Mouse (Mus musculus): ENCODE measurements around the gene Ubb. TPM values are rescaled to one million over a fixed set of nuclear protein-coding genes. Genes with fewer than 3 reads are reported as not detected.

Gene Ubb
- polyA plus RNA-seq, 1 experiment from 2014 or later = 3,903 TPM

DNA sequence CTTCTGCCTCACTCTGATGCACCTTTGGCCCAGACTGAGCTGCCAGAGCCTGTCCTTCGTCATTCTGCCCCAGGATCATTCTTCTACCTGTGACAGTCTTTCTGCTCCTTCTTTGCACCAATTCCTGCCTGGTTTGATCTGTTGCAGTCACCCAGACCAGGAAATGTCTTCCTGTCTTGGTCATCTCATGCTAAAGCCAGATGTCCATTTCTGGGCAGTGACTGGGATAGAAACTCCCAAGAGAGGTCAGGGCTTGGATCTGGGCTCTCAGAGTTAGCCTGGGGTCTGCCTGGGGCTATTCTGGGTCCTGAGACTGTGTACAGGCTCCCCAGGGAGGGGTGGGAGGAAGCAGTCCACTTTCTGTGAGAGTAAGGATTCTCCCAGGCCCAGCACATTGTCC is 15.2 kb downstream of the Ubb start:
- no peaks in the 10 kb centered on the region for H3K27me3 ChIP-seq (ENCODE audit: control insufficient read depth, insufficient read depth, low read length)
- no peak for ATAC-seq (ENCODE audit: insufficient read depth, low FRiP score, low TSS enrichment)
- H3K27ac ChIP-seq (ENCODE audit: low read depth, low read length) = no peak overlapping the region
- no peaks in the 10 kb centered on the region for H3K4me1 ChIP-seq (ENCODE audit: control insufficient read depth, insufficient read depth, low read length)
- no peaks in the 10 kb centered on the region for H3K36me3 ChIP-seq (ENCODE audit: control insufficient read depth, insufficient read depth, low read length)
- no peak overlapping the region for H3K4me3 ChIP-seq (ENCODE audit: low read depth, low read length)
- H3K9ac ChIP-seq (ENCODE audit: low read length) = no peak overlapping the region
- H3K9me3 ChIP-seq (ENCODE audit: control insufficient read depth, low read length) = no peaks in the 10 kb centered on the region
- DNase-seq (ENCODE audit: low spot score) = no peak
- H3K4me2 ChIP-seq (ENCODE audit: low read depth) = no peak overlapping the region
- 76% methylated on average over 1 of the region's 1 CpGs for WGBS

DNA sequence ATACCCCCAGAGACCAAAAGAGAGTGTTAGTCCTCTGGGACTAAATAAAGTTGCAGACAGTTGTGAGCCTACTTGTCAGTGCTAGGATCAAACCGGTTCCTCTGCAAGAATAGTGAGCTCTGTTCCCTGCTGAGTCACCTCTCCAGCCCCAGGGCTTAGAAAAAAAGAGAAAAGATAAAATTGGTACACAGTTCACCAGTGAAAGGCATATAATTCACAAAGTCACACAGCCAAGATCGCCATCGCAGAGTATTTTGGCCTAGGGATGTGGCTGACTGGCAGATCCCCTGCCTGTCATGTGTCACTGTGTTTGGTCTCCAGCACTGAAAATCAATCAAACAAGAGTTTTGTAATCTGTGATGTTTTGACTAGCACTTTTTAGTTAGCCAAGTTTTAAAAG is 17.3 kb downstream of the Ubb start:
- Histone ChIP-seq H3K9ac (ENCODE audit: low read length) (no peak overlapping the region), H3K27me3 (ENCODE audit: control insufficient read depth, insufficient read depth, low read length) (no peaks in the 10 kb centered on the region), H3K27ac (ENCODE audit: low read depth, low read length) (no peak overlapping the region), H3K4me3 (ENCODE audit: low read depth, low read length) (no peak overlapping the region), H3K9me3 (ENCODE audit: control insufficient read depth, low read length) (no peaks in the 10 kb centered on the region), H3K4me1 (ENCODE audit: control insufficient read depth, insufficient read depth, low read length) (no peaks in the 10 kb centered on the region), H3K4me2 (ENCODE audit: low read depth) (no peak overlapping the region), H3K36me3 (ENCODE audit: control insufficient read depth, insufficient read depth, low read length) (no peaks in the 10 kb centered on the region)
- 77% methylated on average over 3 of the region's 3 CpGs for WGBS
- ATAC-seq (ENCODE audit: insufficient read depth, low FRiP score, low TSS enrichment) (no peak), DNase-seq (ENCODE audit: low spot score) (no peak)

GRCm38 (mm10) chr11:62573959-62574702 is 23.2 kb downstream of the Ubb start, which contains the start of gene Trpv2:
TSS of gene Trpv2 (plus strand) at chr11:62574486.
- Histone ChIP-seq H3K27me3 (ENCODE audit: control insufficient read depth, insufficient read depth, low read length) (no peaks in the 10 kb centered on the region), H3K36me3 (ENCODE audit: control insufficient read depth, insufficient read depth, low read length) (no peaks in the 10 kb centered on the region), H3K4me2 (ENCODE audit: low read depth) (peak within 1 kb of the TSS; percentile 97), H3K27ac (ENCODE audit: low read depth, low read length) (no peak within 1 kb of the TSS), H3K9me3 (ENCODE audit: control insufficient read depth, low read length) (no peaks in the 10 kb centered on the region), H3K4me3 (ENCODE audit: low read depth, low read length) (peak within 1 kb of the TSS; percentile 47), H3K4me1 (ENCODE audit: control insufficient read depth, insufficient read depth, low read length) (no peaks in the 10 kb centered on the region), H3K9ac (ENCODE audit: low read length) (peak within 1 kb of the TSS; percentile 61)
- ATAC-seq (ENCODE audit: insufficient read depth, low FRiP score, low TSS enrichment) (no peak), DNase-seq (ENCODE audit: low spot score) (no peak)
- WGBS = 87% methylated on average over 6 of the region's 6 CpGs

- 85% methylated on average over 4 of the region's 4 CpGs for WGBS
Measured at GRCm38 (mm10) chr11:62574703-62575085, 23.7 kb downstream of the Ubb start.

GRCm38 (mm10) chr11:62575297-62575658 is 24.3 kb downstream of the Ubb start:
- Histone ChIP-seq H3K4me1 (ENCODE audit: control insufficient read depth, insufficient read depth, low read length) (no peaks in the 10 kb centered on the region), H3K27ac (ENCODE audit: low read depth, low read length) (no peak overlapping the region), H3K4me3 (ENCODE audit: low read depth, low read length) (peak overlapping the region; percentile 47), H3K4me2 (ENCODE audit: low read depth) (peak overlapping the region; percentile 97), H3K36me3 (ENCODE audit: control insufficient read depth, insufficient read depth, low read length) (no peaks in the 10 kb centered on the region), H3K27me3 (ENCODE audit: control insufficient read depth, insufficient read depth, low read length) (no peaks in the 10 kb centered on the region), H3K9ac (ENCODE audit: low read length) (peak overlapping the region; percentile 61), H3K9me3 (ENCODE audit: control insufficient read depth, low read length) (no peaks in the 10 kb centered on the region)
- peak; percentile 91 for DNase-seq (ENCODE audit: low spot score)
- 5% methylated on average over 9 of the region's 9 CpGs for WGBS
- ATAC-seq (ENCODE audit: insufficient read depth, low FRiP score, low TSS enrichment) = peak; percentile 74

More at GRCm38 (mm10) chr11:62574703-62575085, 23.7 kb downstream of the Ubb start:
- DNase-seq (ENCODE audit: low spot score) (no peak), ATAC-seq (ENCODE audit: insufficient read depth, low FRiP score, low TSS enrichment) (no peak)
- no peaks in the 10 kb centered on the region for H3K9me3 ChIP-seq (ENCODE audit: control insufficient read depth, low read length)
- H3K27me3 ChIP-seq (ENCODE audit: control insufficient read depth, insufficient read depth, low read length) = no peaks in the 10 kb centered on the region
- H3K36me3 ChIP-seq (ENCODE audit: control insufficient read depth, insufficient read depth, low read length) = no peaks in the 10 kb centered on the region
- no peak overlapping the region for H3K9ac ChIP-seq (ENCODE audit: low read length)
- H3K4me3 ChIP-seq (ENCODE audit: low read depth, low read length) = no peak overlapping the region
- H3K4me1 ChIP-seq (ENCODE audit: control insufficient read depth, insufficient read depth, low read length) = no peaks in the 10 kb centered on the region
- no peak overlapping the region for H3K4me2 ChIP-seq (ENCODE audit: low read depth)
- no peak overlapping the region for H3K27ac ChIP-seq (ENCODE audit: low read depth, low read length)

- H3K4me1 ChIP-seq (ENCODE audit: control insufficient read depth, insufficient read depth, low read length) = no peaks in the 10 kb centered on the region
- peak; percentile 49 for DNase-seq (ENCODE audit: low spot score)
- H3K27me3 ChIP-seq (ENCODE audit: control insufficient read depth, insufficient read depth, low read length) = no peaks in the 10 kb centered on the region
- H3K36me3 ChIP-seq (ENCODE audit: control insufficient read depth, insufficient read depth, low read length) = no peaks in the 10 kb centered on the region
- peak overlapping the region; percentile 61 for H3K9ac ChIP-seq (ENCODE audit: low read length)
- H3K27ac ChIP-seq (ENCODE audit: low read depth, low read length) = no peak overlapping the region
- peak overlapping the region; percentile 97 for H3K4me2 ChIP-seq (ENCODE audit: low read depth)
- no peaks in the 10 kb centered on the region for H3K9me3 ChIP-seq (ENCODE audit: control insufficient read depth, low read length)
- WGBS = 5% methylated on average over 27 of the region's 27 CpGs
- H3K4me3 ChIP-seq (ENCODE audit: low read depth, low read length) = peak overlapping the region; percentile 47
- ATAC-seq (ENCODE audit: insufficient read depth, low FRiP score, low TSS enrichment) = peak; percentile 31
Measured at GRCm38 (mm10) chr11:62575659-62576438, 24.9 kb downstream of the Ubb start.

GRCm38 (mm10) chr11:62576530-62577152 is 25.7 kb downstream of the Ubb start:
- no peaks in the 10 kb centered on the region for H3K9me3 ChIP-seq (ENCODE audit: control insufficient read depth, low read length)
- no peaks in the 10 kb centered on the region for H3K4me1 ChIP-seq (ENCODE audit: control insufficient read depth, insufficient read depth, low read length)
- ATAC-seq (ENCODE audit: insufficient read depth, low FRiP score, low TSS enrichment) (no peak), DNase-seq (ENCODE audit: low spot score) (no peak)
- H3K9ac ChIP-seq (ENCODE audit: low read length) = no peak overlapping the region; the same call in 1 of the 2 replicates
- no peaks in the 10 kb centered on the region for H3K27me3 ChIP-seq (ENCODE audit: control insufficient read depth, insufficient read depth, low read length)
- no peak overlapping the region for H3K27ac ChIP-seq (ENCODE audit: low read depth, low read length)
- peak overlapping the region; percentile 97 for H3K4me2 ChIP-seq (ENCODE audit: low read depth)
- WGBS = 69% methylated on average over 16 of the region's 16 CpGs
- H3K36me3 ChIP-seq (ENCODE audit: control insufficient read depth, insufficient read depth, low read length) = no peaks in the 10 kb centered on the region
- peak overlapping the region; percentile 47 for H3K4me3 ChIP-seq (ENCODE audit: low read depth, low read length)

GRCm38 (mm10) chr11:62583031-62583430 is 32.1 kb downstream of the Ubb start:
- ATAC-seq (ENCODE audit: insufficient read depth, low FRiP score, low TSS enrichment) (no peak), DNase-seq (ENCODE audit: low spot score) (no peak)
- 81% methylated on average over 6 of the region's 6 CpGs for WGBS
- H3K27me3 ChIP-seq (ENCODE audit: control insufficient read depth, insufficient read depth, low read length) = no peaks in the 10 kb centered on the region
- H3K4me2 ChIP-seq (ENCODE audit: low read depth) = no peak overlapping the region
- H3K9me3 ChIP-seq (ENCODE audit: control insufficient read depth, low read length) = no peaks in the 10 kb centered on the region
- H3K4me1 ChIP-seq (ENCODE audit: control insufficient read depth, insufficient read depth, low read length) = no peaks in the 10 kb centered on the region
- no peak overlapping the region for H3K4me3 ChIP-seq (ENCODE audit: low read depth, low read length)
- H3K9ac ChIP-seq (ENCODE audit: low read length) = no peak overlapping the region
- H3K27ac ChIP-seq (ENCODE audit: low read depth, low read length) = no peak overlapping the region
- no peaks in the 10 kb centered on the region for H3K36me3 ChIP-seq (ENCODE audit: control insufficient read depth, insufficient read depth, low read length)
